Mouse (Mus musculus) heart, postnatal 0 days (tissue): ENCODE data around the gene 4933405O20Rik.

Experiments used
- CTCF ChIP-seq: IDR thresholded peaks from 2 replicates; pipeline ENCODE4 v1.5.1; 2016; ENCODE audit warnings: antibody characterized with exemption, control low read depth, low read depth
- EP300 ChIP-seq: IDR thresholded peaks from 2 replicates; pipeline ENCODE4 v1.6.1; 2016; ENCODE audit warnings: antibody characterized with exemption, low read depth

GRCm38 (mm10) chr7:50549572-50549971 lies 49.4 kb upstream of the 4933405O20Rik start:
- TF ChIP-seq CTCF: no peak
- no peak for TF ChIP-seq EP300
